Mouse (Mus musculus) forebrain, embryonic 13.5 days (tissue): ENCODE measurements at regions not wholly inside any gene's neighbourhood (a gene's known extent, or its start where the extent isn't known, plus 50 kb on each side); places are given as distances from the start of the nearest gene placed in this dataset.

ENCODE experiments used
- ATAC-seq: fragments of 200-750 bp; cut with Nextera tagmentation; 2 replicates; pipeline ENCODE4 v1.8.0; 2017
- H3K27ac ChIP-seq: fragments of 300-500 bp; sonication (generic); 2 replicates; pipeline ENCODE4 v1.5.1; 2015; ENCODE audit warnings: inconsistent platforms, mild to moderate bottlenecking, moderate library complexity
- H3K27me3 ChIP-seq: fragments of 300-500 bp; sonication (generic); 2 replicates; pipeline ENCODE4 v1.6.1; 2015; ENCODE audit warnings: mild to moderate bottlenecking, inconsistent platforms
- H3K36me3 ChIP-seq: fragments of 300-500 bp; sonication (generic); 2 replicates; pipeline ENCODE4 v1.6.1; 2015; ENCODE audit warnings: mild to moderate bottlenecking, inconsistent platforms; ENCODE audit not compliant: poor library complexity, severe bottlenecking
- H3K4me1 ChIP-seq: fragments of 300-500 bp; sonication (generic); 2 replicates; pipeline ENCODE4 v1.6.1; 2015; ENCODE audit warnings: inconsistent platforms
- H3K4me2 ChIP-seq: fragments of 300-500 bp; sonication (generic); 2 replicates; pipeline ENCODE4 v1.6.1; 2015; ENCODE audit warnings: inconsistent platforms, mild to moderate bottlenecking, moderate library complexity
- H3K4me3 ChIP-seq: fragments of 300-500 bp; sonication (generic); 2 replicates; pipeline ENCODE4 v1.5.1; 2015; ENCODE audit warnings: mild to moderate bottlenecking, inconsistent platforms
- H3K9ac ChIP-seq: fragments of 300-500 bp; sonication (generic); 2 replicates; pipeline ENCODE4 v1.6.1; 2015; ENCODE audit warnings: mild to moderate bottlenecking, inconsistent platforms
- H3K9me3 ChIP-seq: fragments of 300-500 bp; sonication (generic); replicated peaks from 2 replicates; pipeline ENCODE4 v1.6.1; 2016; ENCODE audit warnings: inconsistent platforms
- WGBS: fragments of 180-500 bp; shearing (Covaris S2); methylation state at CpG from one replicate; pipeline ENCODE4 v1.1.7; 2015; 5-methylcytosine and 5-hydroxymethylcytosine counted together

- 53% methylated on average over 3 of the region's 3 CpGs for WGBS
- H3K27me3 ChIP-seq: no peaks in the 10 kb centered on the region
- H3K27ac ChIP-seq: no peak overlapping the region
- no peak overlapping the region for H3K9ac ChIP-seq
- H3K9me3 ChIP-seq: no peaks in the 10 kb centered on the region
- H3K4me2 ChIP-seq: no peak overlapping the region
- H3K36me3 ChIP-seq: no peaks in the 10 kb centered on the region
- no peak overlapping the region for H3K4me3 ChIP-seq
- H3K4me1 ChIP-seq: no peaks in the 10 kb centered on the region
- no peak for ATAC-seq
Observed at GRCm38 (mm10) chr1:122607309-122607708, 1039.5 kb upstream of the Ddx18 start.

- WGBS: 71% methylated on average over 4 of the region's 4 CpGs
- Histone ChIP-seq H3K27ac (no peak overlapping the region), H3K27me3 (no peaks in the 10 kb centered on the region), H3K9me3 (no peaks in the 10 kb centered on the region), H3K36me3 (no peaks in the 10 kb centered on the region), H3K9ac (no peak overlapping the region), H3K4me1 (no peaks in the 10 kb centered on the region), H3K4me2 (no peak overlapping the region), H3K4me3 (no peak overlapping the region)
- ATAC-seq: no peak
Observed at GRCm38 (mm10) chr1:122575954-122576353, 1008.2 kb upstream of the Ddx18 start.

- Histone ChIP-seq H3K4me3 (no peak overlapping the region), H3K9me3 (no peaks in the 10 kb centered on the region), H3K4me1 (no peaks in the 10 kb centered on the region), H3K36me3 (no peaks in the 10 kb centered on the region), H3K4me2 (no peak overlapping the region), H3K9ac (no peak overlapping the region), H3K27ac (no peak overlapping the region), H3K27me3 (no peaks in the 10 kb centered on the region)
- 91% methylated on average over 1 of the region's 1 CpGs for WGBS
- no peak for ATAC-seq
Observed at GRCm38 (mm10) chr1:122551596-122551995, 983.8 kb upstream of the Ddx18 start.

- H3K4me3 ChIP-seq: no peak overlapping the region
- no peaks in the 10 kb centered on the region for H3K36me3 ChIP-seq
- 83% methylated on average over 2 of the region's 2 CpGs for WGBS
- H3K9ac ChIP-seq: no peak overlapping the region
- no peaks in the 10 kb centered on the region for H3K4me1 ChIP-seq
- H3K9me3 ChIP-seq: no peaks in the 10 kb centered on the region
- no peaks in the 10 kb centered on the region for H3K27me3 ChIP-seq
- no peak overlapping the region for H3K27ac ChIP-seq
- H3K4me2 ChIP-seq: no peak overlapping the region
- no peak for ATAC-seq
Observed at GRCm38 (mm10) chr1:122509580-122509979, 941.8 kb upstream of the Ddx18 start.

- 56% methylated on average over 4 of the region's 4 CpGs for WGBS
- Histone ChIP-seq H3K27ac (no peak overlapping the region), H3K27me3 (no peaks in the 10 kb centered on the region), H3K9ac (no peak overlapping the region), H3K9me3 (no peaks in the 10 kb centered on the region), H3K4me3 (no peak overlapping the region), H3K4me2 (no peak overlapping the region), H3K36me3 (no peaks in the 10 kb centered on the region), H3K4me1 (no peaks in the 10 kb centered on the region)
- no peak for ATAC-seq
Observed at GRCm38 (mm10) chr1:122501707-122502106, 933.9 kb upstream of the Ddx18 start.

GRCm38 (mm10) chr1:122478003-122478402 lies 910.2 kb upstream of the Ddx18 start:
- Histone ChIP-seq H3K9me3 (no peaks in the 10 kb centered on the region), H3K36me3 (no peaks in the 10 kb centered on the region), H3K27me3 (no peaks in the 10 kb centered on the region), H3K4me3 (no peak overlapping the region), H3K27ac (no peak overlapping the region), H3K9ac (no peak overlapping the region), H3K4me1 (no peaks in the 10 kb centered on the region), H3K4me2 (no peak overlapping the region)
- WGBS: 82% methylated on average over 1 of the region's 1 CpGs
- ATAC-seq: no peak

- H3K27ac ChIP-seq: no peak overlapping the region
- H3K9me3 ChIP-seq: no peaks in the 10 kb centered on the region
- no peaks in the 10 kb centered on the region for H3K4me1 ChIP-seq
- no peak overlapping the region for H3K4me2 ChIP-seq
- no peak overlapping the region for H3K4me3 ChIP-seq
- H3K36me3 ChIP-seq: no peaks in the 10 kb centered on the region
- 71% methylated on average over 3 of the region's 3 CpGs for WGBS
- ATAC-seq: peak; percentile 81; the same call in 1 of the 2 replicates
- no peaks in the 10 kb centered on the region for H3K27me3 ChIP-seq
- no peak overlapping the region for H3K9ac ChIP-seq
Observed at GRCm38 (mm10) chr1:122463931-122464330, 896.1 kb upstream of the Ddx18 start.

GRCm38 (mm10) chr1:122459056-122459455 lies 891.3 kb upstream of the Ddx18 start:
- no peak for ATAC-seq
- 81% methylated on average over 2 of the region's 2 CpGs for WGBS
- no peaks in the 10 kb centered on the region for H3K27me3 ChIP-seq
- no peak overlapping the region for H3K9ac ChIP-seq
- H3K36me3 ChIP-seq: no peaks in the 10 kb centered on the region
- H3K4me2 ChIP-seq: no peak overlapping the region
- 0 out of 2 replicates have a peak, but pooled peaks cover 2% of the 10 kb centered on the region for H3K4me1 ChIP-seq
- no peak overlapping the region for H3K27ac ChIP-seq
- no peak overlapping the region for H3K4me3 ChIP-seq
- H3K9me3 ChIP-seq: no peaks in the 10 kb centered on the region

- Histone ChIP-seq H3K9ac (no peak overlapping the region), H3K4me3 (no peak overlapping the region), H3K4me2 (no peak overlapping the region), H3K9me3 (no peaks in the 10 kb centered on the region), H3K36me3 (no peaks in the 10 kb centered on the region), H3K27me3 (no peaks in the 10 kb centered on the region), H3K27ac (no peak overlapping the region), H3K4me1 (0 out of 2 replicates have a peak, but pooled peaks cover 2% of the 10 kb centered on the region)
- WGBS: 66% methylated on average over 4 of the region's 4 CpGs
- ATAC-seq: no peak
Observed at GRCm38 (mm10) chr1:122454881-122455280, 887.1 kb upstream of the Ddx18 start.

GRCm38 (mm10) chr1:122453617-122454016 lies 885.8 kb upstream of the Ddx18 start:
- 56% methylated on average over 3 of the region's 3 CpGs for WGBS
- no peak for ATAC-seq

GRCm38 (mm10) chr1:122439358-122439757 lies 871.6 kb upstream of the Ddx18 start:
- Histone ChIP-seq H3K9ac (no peak overlapping the region), H3K4me3 (no peak overlapping the region), H3K27me3 (no peaks in the 10 kb centered on the region), H3K9me3 (no peaks in the 10 kb centered on the region), H3K27ac (no peak overlapping the region), H3K36me3 (no peaks in the 10 kb centered on the region), H3K4me2 (no peak overlapping the region), H3K4me1 (no peaks in the 10 kb centered on the region)
- no peak for ATAC-seq
- 80% methylated on average over 3 of the region's 3 CpGs for WGBS

More at GRCm38 (mm10) chr1:122453617-122454016, 885.8 kb upstream of the Ddx18 start:
- H3K4me3 ChIP-seq: no peak overlapping the region
- H3K4me2 ChIP-seq: no peak overlapping the region
- no peak overlapping the region for H3K9ac ChIP-seq
- H3K36me3 ChIP-seq: no peaks in the 10 kb centered on the region
- H3K4me1 ChIP-seq: 0 out of 2 replicates have a peak, but pooled peaks cover 2% of the 10 kb centered on the region
- no peak overlapping the region for H3K27ac ChIP-seq
- H3K9me3 ChIP-seq: no peaks in the 10 kb centered on the region
- no peaks in the 10 kb centered on the region for H3K27me3 ChIP-seq

GRCm38 (mm10) chr1:122423503-122423902 lies 855.7 kb upstream of the Ddx18 start:
- no peaks in the 10 kb centered on the region for H3K36me3 ChIP-seq
- no peaks in the 10 kb centered on the region for H3K27me3 ChIP-seq
- ATAC-seq: no peak
- H3K27ac ChIP-seq: no peak overlapping the region
- H3K4me2 ChIP-seq: no peak overlapping the region
- 45% methylated on average over 2 of the region's 2 CpGs for WGBS
- H3K9ac ChIP-seq: no peak overlapping the region
- no peak overlapping the region for H3K4me3 ChIP-seq
- no peaks in the 10 kb centered on the region for H3K4me1 ChIP-seq
- no peaks in the 10 kb centered on the region for H3K9me3 ChIP-seq

GRCm38 (mm10) chr1:122396342-122396741 lies 828.6 kb upstream of the Ddx18 start:
- Histone ChIP-seq H3K36me3 (no peaks in the 10 kb centered on the region), H3K27me3 (no peaks in the 10 kb centered on the region), H3K4me1 (no peaks in the 10 kb centered on the region), H3K9ac (no peak overlapping the region), H3K4me2 (no peak overlapping the region), H3K27ac (no peak overlapping the region), H3K9me3 (no peaks in the 10 kb centered on the region), H3K4me3 (no peak overlapping the region)
- no peak for ATAC-seq
- 99% methylated on average over 2 of the region's 2 CpGs for WGBS
